Mouse (Mus musculus): Measurements from ENCODE around the gene Syngap1.

DNA sequence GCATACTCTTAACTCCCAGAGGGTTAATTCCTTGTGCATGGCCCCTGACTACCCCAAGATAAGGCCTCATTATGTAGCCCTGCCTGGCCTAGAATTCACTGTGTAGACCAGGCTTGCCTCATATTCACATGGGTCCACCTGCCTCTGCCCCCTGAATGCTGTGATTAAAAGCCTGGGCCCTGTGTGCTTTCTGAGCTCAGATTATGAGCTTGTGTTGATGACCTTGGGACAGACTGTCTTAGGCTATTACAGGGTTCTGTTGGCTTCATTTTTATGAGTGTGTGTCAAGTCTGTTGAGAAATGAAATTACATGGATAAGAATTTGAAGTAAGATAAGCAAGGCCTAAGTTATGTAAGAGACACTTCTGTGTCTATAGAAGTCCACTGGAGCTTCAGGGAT is 49.5 kb downstream of the Syngap1 start:
- TF ChIP-seq CTCF (IDR thresholded peaks at IDR 0.05; ENCODE audit: low read depth), result no peak
- no peak for TF ChIP-seq EP300 (IDR thresholded peaks at IDR 0.05; ENCODE audit: low read depth)

All from liver, embryonic 14.5 days (tissue).